Mouse (Mus musculus) liver, embryonic 16.5 days (tissue): ENCODE data around the gene Timm8a1. TPM values are rescaled to one million over a fixed set of nuclear protein-coding genes. Genes with fewer than 3 reads are reported as not detected.

Source experiments
- polyA plus RNA-seq: library from polyadenylated mRNA; unstranded; fragments of >200 nt; fragmentation: Nextera tagmentation; extraction: Ambion mirVana; gene quantifications from 2 replicates; pipeline ENCODE4 v1.2.1, GENCODE M21; 2015

The Timm8a1 gene
- polyA plus RNA-seq, 1 experiment from 2014 or later, result 62.2 TPM

Other genes with a start within 250 kb of the Timm8a1 start
- gene Tmem35a, start 246.6 kb downstream of the Timm8a1 start, polyA plus RNA-seq, result 0.57 and 0.71 TPM in 2 replicates
- gene Cenpi, start 233.8 kb downstream of the Timm8a1 start, polyA plus RNA-seq, result 17.1 and 18.7 TPM in 2 replicates
- gene Drp2, start 137.3 kb downstream of the Timm8a1 start, polyA plus RNA-seq, result 0.09 and 0.12 TPM in 2 replicates
- gene Taf7l, start 65.4 kb downstream of the Timm8a1 start, polyA plus RNA-seq, result not detected in 2 replicates
- 14.4 and 14.8 TPM in 2 replicates for gene Btk, start 41.7 kb upstream of the Timm8a1 start, polyA plus RNA-seq
- 216 and 255 TPM in 2 replicates for gene Rpl36a, start 43.8 kb upstream of the Timm8a1 start, polyA plus RNA-seq
- 3.6 and 4.5 TPM in 2 replicates for gene Gla, start 59.3 kb upstream of the Timm8a1 start, polyA plus RNA-seq
- 66.4 and 79.1 TPM in 2 replicates for gene Hnrnph2, start 59.3 kb upstream of the Timm8a1 start, polyA plus RNA-seq
- gene Armcx4, start 144.7 kb upstream of the Timm8a1 start, polyA plus RNA-seq, result 0.30 and 0.42 TPM in 2 replicates
- 5.1 and 6.0 TPM in 2 replicates for gene Armcx1, start 176.1 kb upstream of the Timm8a1 start, polyA plus RNA-seq
- gene Armcx6, start 209.6 kb upstream of the Timm8a1 start, polyA plus RNA-seq, result 4.2 and 4.9 TPM in 2 replicates
- 18.8 and 19.0 TPM in 2 replicates for gene Armcx3, start 214.7 kb upstream of the Timm8a1 start, polyA plus RNA-seq